Mouse (Mus musculus) heart, embryonic 13.5 days (tissue): ENCODE data around the gene Nprl3. TPM values are rescaled to one million over a fixed set of nuclear protein-coding genes. Genes with fewer than 3 reads are reported as not detected.

Source experiments
- ATAC-seq: fragments of 200-750 bp; cut with Nextera tagmentation; 2 replicates; pipeline ENCODE4 v1.8.0; 2017; ENCODE audit warnings: moderate TSS enrichment; ENCODE audit not compliant: insufficient number of reproducible peaks, low FRiP score, low TSS enrichment; ENCODE audit errors: extremely low read depth
- H3K27ac ChIP-seq: fragments of 300-500 bp; sonication (generic); replicated peaks from 2 replicates; pipeline ENCODE4 v1.5.1; 2015; ENCODE audit warnings: moderate library complexity, mild to moderate bottlenecking, inconsistent platforms
- H3K27me3 ChIP-seq: fragments of 300-500 bp; sonication (generic); replicated peaks from 2 replicates; pipeline ENCODE4 v1.6.1; 2015; ENCODE audit warnings: mild to moderate bottlenecking, inconsistent platforms
- H3K36me3 ChIP-seq: fragments of 300-500 bp; sonication (generic); 2 replicates; pipeline ENCODE4 v1.6.1; 2015; ENCODE audit warnings: mild to moderate bottlenecking, inconsistent platforms
- H3K4me1 ChIP-seq: fragments of 300-500 bp; sonication (generic); 2 replicates; pipeline ENCODE4 v1.6.1; 2015; ENCODE audit warnings: inconsistent platforms
- H3K4me2 ChIP-seq: fragments of 300-500 bp; sonication (generic); 2 replicates; pipeline ENCODE4 v1.6.1; 2015; ENCODE audit warnings: inconsistent platforms, mild to moderate bottlenecking, moderate library complexity
- H3K4me3 ChIP-seq: fragments of 300-500 bp; sonication (generic); 2 replicates; pipeline ENCODE4 v1.5.1; 2015; ENCODE audit warnings: moderate library complexity, mild to moderate bottlenecking, inconsistent platforms
- H3K9ac ChIP-seq: fragments of 300-500 bp; sonication (generic); 2 replicates; pipeline ENCODE4 v1.6.1; 2015; ENCODE audit warnings: inconsistent platforms, mild to moderate bottlenecking, moderate library complexity
- H3K9me3 ChIP-seq: fragments of 300-500 bp; sonication (generic); 2 replicates; pipeline ENCODE4 v1.6.1; 2016; ENCODE audit warnings: inconsistent platforms
- WGBS: fragments of 180-500 bp; shearing (Covaris S2); methylation state at CpG from one replicate; pipeline ENCODE4 v1.1.7; 2015; ENCODE audit warnings: mixed read lengths; 5-methylcytosine and 5-hydroxymethylcytosine counted together
- polyA plus RNA-seq: library from polyadenylated mRNA; unstranded; fragments of >200 nt; fragmentation: Nextera tagmentation; extraction: Ambion mirVana; gene quantifications from 2 replicates; pipeline ENCODE4 v1.2.1, GENCODE M21; 2015

Nprl3 gene
- polyA plus RNA-seq, 1 experiment from 2014 or later, result 34.9 TPM

- peak overlapping the region; percentile 80 for H3K27ac ChIP-seq
These were observed 22.9 kb downstream of the Nprl3 start for GRCm38 (mm10) chr11:32244617-32245016.

DNA sequence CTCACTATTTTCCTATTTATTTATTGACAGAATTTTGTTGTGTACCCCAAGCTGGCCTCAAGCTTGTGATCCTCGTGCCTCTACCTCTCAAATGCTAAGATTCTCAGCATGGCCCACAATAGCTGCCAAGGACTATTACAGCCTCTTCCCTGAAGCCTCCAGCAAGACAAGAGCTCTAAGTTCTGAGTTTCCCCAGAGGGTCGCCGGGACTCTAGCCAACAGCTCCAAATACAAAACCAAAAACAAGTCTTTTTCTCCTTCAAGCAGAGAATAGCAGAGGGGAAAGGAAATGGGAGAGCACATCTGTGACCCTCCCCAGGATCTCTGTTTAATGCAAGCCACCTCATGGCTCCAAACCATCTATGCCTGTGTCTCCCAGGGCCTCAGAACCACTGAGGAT lies 23.4 kb downstream of the Nprl3 start:
- no peak overlapping the region for H3K4me3 ChIP-seq
- WGBS, result 73% methylated on average over 3 of the region's 3 CpGs
- H3K27ac ChIP-seq, result peak overlapping the region; percentile 80
- H3K36me3 ChIP-seq, result peaks cover 83% of the 10 kb centered on the region
- H3K27me3 ChIP-seq, result no peaks in the 10 kb centered on the region
- peak overlapping the region; percentile 28 for H3K4me2 ChIP-seq
- no peak for ATAC-seq
- H3K4me1 ChIP-seq, result peaks cover 23% of the 10 kb centered on the region
- H3K9ac ChIP-seq, result peak overlapping the region; percentile 54; the same call in 1 of the 2 replicates
- H3K9me3 ChIP-seq, result no peaks in the 10 kb centered on the region

More at GRCm38 (mm10) chr11:32244617-32245016, 22.9 kb downstream of the Nprl3 start:
- Histone ChIP-seq H3K27me3 (no peaks in the 10 kb centered on the region), H3K4me3 (no peak overlapping the region), H3K36me3 (peaks cover 83% of the 10 kb centered on the region), H3K9me3 (no peaks in the 10 kb centered on the region), H3K4me2 (peak overlapping the region; percentile 28; the same call in 1 of the 2 replicates), H3K4me1 (peaks cover 23% of the 10 kb centered on the region), H3K9ac (peak overlapping the region; percentile 33)
- WGBS, result 82% methylated on average over 1 of the region's 1 CpGs
- ATAC-seq, result no peak

- Histone ChIP-seq H3K4me3 (no peak overlapping the region), H3K27me3 (no peaks in the 10 kb centered on the region), H3K4me1 (peaks cover 23% of the 10 kb centered on the region), H3K9ac (peak overlapping the region; percentile 54; the same call in 1 of the 2 replicates), H3K4me2 (peak overlapping the region; percentile 28), H3K36me3 (peaks cover 83% of the 10 kb centered on the region), H3K9me3 (no peaks in the 10 kb centered on the region), H3K27ac (peak overlapping the region; percentile 80)
- no peak for ATAC-seq
- 46% methylated on average over 7 of the region's 7 CpGs for WGBS
These were observed 24.1 kb downstream of the Nprl3 start for GRCm38 (mm10) chr11:32243205-32243955.

GRCm38 (mm10) chr11:32242209-32242608 lies 25.3 kb downstream of the Nprl3 start:
- Histone ChIP-seq H3K36me3 (peaks cover 77% of the 10 kb centered on the region), H3K27ac (0 out of 2 replicates have a peak overlapping the region, but pooled peaks have one; percentile 80)

GRCm38 (mm10) chr11:32241391-32241790 lies 26.1 kb downstream of the Nprl3 start:
- H3K36me3 ChIP-seq, result peaks cover 77% of the 10 kb centered on the region
- peaks cover 40% of the 10 kb centered on the region for H3K4me1 ChIP-seq
- ATAC-seq, result no peak
- H3K27ac ChIP-seq, result no peak overlapping the region
- no peak overlapping the region for H3K4me3 ChIP-seq
- H3K4me2 ChIP-seq, result no peak overlapping the region
- H3K9me3 ChIP-seq, result no peaks in the 10 kb centered on the region
- no peak overlapping the region for H3K9ac ChIP-seq
- no peaks in the 10 kb centered on the region for H3K27me3 ChIP-seq

More at GRCm38 (mm10) chr11:32242209-32242608, 25.3 kb downstream of the Nprl3 start:
- ATAC-seq, result no peak
- WGBS, result 79% methylated on average over 3 of the region's 3 CpGs
- Histone ChIP-seq H3K9ac (0 out of 2 replicates have a peak overlapping the region, but pooled peaks have one; percentile 19), H3K4me2 (peak overlapping the region; percentile 0; the same call in 1 of the 2 replicates), H3K9me3 (no peaks in the 10 kb centered on the region), H3K27me3 (no peaks in the 10 kb centered on the region), H3K4me1 (peaks cover 32% of the 10 kb centered on the region), H3K4me3 (no peak overlapping the region)

DNA sequence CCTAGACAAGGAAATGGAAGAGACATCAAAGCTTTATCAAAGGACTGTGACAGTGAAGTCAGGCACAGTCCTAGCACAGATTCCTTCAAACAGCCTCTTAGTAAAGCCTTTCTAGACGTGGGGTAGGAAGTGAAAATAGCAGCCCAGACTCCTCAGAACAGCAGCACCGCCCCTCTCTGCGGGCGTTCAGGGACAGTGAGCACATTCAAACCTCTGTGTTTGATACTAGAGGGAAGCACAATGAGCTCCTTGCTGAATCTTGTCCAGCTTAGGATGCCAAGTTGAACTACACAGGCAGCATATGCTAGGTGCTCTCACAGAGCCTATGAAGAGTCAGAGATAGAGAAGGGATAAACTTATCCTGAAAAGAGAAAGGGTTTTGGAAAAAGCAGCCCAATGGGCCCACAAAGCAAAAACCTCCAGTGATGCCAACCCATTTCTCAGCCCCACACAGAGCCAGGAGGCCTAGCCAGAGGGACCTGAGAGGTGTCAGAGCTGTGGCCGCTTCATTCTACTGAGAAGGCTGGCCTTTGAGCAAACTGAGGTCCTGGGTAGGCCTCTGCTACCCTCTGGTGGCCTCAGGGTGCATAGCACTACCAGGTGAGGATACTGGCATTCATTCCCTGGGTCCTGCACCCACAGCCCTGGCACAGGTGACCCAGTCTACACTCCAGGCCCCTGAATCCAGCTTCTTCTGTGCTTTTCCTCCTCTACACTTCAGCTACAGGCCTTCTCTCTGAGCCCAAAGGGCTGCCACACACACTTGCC lies 29.2 kb downstream of the Nprl3 start:
- 69% methylated on average over 5 of the region's 5 CpGs for WGBS
- Histone ChIP-seq H3K27ac (no peak overlapping the region; the same call in 1 of the 2 replicates), H3K9ac (no peak overlapping the region), H3K9me3 (no peaks in the 10 kb centered on the region), H3K4me1 (peaks cover 43% of the 10 kb centered on the region), H3K4me2 (peak overlapping the region; percentile 33; the same call in 1 of the 2 replicates), H3K36me3 (peaks cover 75% of the 10 kb centered on the region), H3K4me3 (no peak overlapping the region), H3K27me3 (no peaks in the 10 kb centered on the region)
- peak; percentile 37; the same call in 1 of the 2 replicates for ATAC-seq

DNA sequence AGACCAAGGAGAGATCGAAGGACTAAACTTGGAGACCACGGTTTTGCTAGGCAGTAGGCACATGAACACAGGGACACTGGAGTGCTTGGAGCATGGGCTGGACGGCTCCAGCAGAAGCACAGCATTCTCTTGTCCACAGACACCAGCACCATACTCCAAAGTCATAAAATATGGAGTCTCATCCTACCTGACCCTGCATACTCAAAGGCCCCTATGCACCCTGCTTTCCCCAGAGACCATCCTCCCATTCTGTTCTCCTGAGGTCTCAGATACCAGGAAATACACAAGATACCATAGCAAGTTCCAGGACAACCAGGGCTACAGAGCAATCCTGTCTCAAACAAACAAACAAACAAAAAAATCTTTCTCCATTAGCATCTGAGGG lies 30.1 kb downstream of the Nprl3 start:
- H3K36me3 ChIP-seq, result peaks cover 82% of the 10 kb centered on the region
- no peak overlapping the region for H3K4me3 ChIP-seq
- no peaks in the 10 kb centered on the region for H3K27me3 ChIP-seq
- peaks cover 36% of the 10 kb centered on the region for H3K4me1 ChIP-seq
- H3K27ac ChIP-seq, result no peak overlapping the region
- H3K9me3 ChIP-seq, result no peaks in the 10 kb centered on the region
- H3K4me2 ChIP-seq, result no peak overlapping the region
- 85% methylated on average over 3 of the region's 3 CpGs for WGBS
- H3K9ac ChIP-seq, result no peak overlapping the region
- ATAC-seq, result no peak

GRCm38 (mm10) chr11:32236712-32237410 lies 30.6 kb downstream of the Nprl3 start:
- peaks cover 82% of the 10 kb centered on the region for H3K36me3 ChIP-seq
- no peak overlapping the region for H3K4me3 ChIP-seq
- H3K27ac ChIP-seq, result no peak overlapping the region
- no peaks in the 10 kb centered on the region for H3K9me3 ChIP-seq
- peaks cover 36% of the 10 kb centered on the region for H3K4me1 ChIP-seq
- no peaks in the 10 kb centered on the region for H3K27me3 ChIP-seq
- ATAC-seq, result no peak
- 60% methylated on average over 9 of the region's 9 CpGs for WGBS
- no peak overlapping the region for H3K4me2 ChIP-seq
- H3K9ac ChIP-seq, result peak overlapping the region; percentile 42; the same call in 1 of the 2 replicates

DNA sequence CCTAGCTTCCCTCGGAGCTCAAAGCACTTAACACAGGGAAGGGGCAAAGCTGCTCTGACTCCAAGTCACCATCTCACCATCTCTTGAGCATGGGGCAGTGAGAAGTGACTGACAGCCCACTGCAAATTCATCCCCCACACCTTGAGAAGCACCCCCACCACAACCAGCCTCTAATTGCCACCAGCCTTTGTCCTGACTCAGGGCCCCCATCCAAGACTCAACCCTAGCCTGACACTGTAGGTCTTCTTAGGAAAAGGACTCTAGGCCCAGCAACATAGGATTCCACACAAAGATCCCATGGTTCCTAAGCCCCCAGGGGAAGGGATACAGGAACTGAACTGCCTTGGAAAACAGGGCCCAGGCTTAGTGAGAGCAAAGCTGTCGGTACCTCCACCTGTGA lies 31.4 kb downstream of the Nprl3 start:
- Histone ChIP-seq H3K27me3 (no peaks in the 10 kb centered on the region), H3K4me1 (peaks cover 36% of the 10 kb centered on the region), H3K36me3 (peaks cover 82% of the 10 kb centered on the region), H3K4me3 (no peak overlapping the region), H3K27ac (peak overlapping the region; percentile 32; the same call in 1 of the 2 replicates), H3K4me2 (no peak overlapping the region), H3K9ac (peak overlapping the region; percentile 42; the same call in 1 of the 2 replicates), H3K9me3 (no peaks in the 10 kb centered on the region)
- no peak for ATAC-seq
- 64% methylated on average over 2 of the region's 2 CpGs for WGBS

DNA sequence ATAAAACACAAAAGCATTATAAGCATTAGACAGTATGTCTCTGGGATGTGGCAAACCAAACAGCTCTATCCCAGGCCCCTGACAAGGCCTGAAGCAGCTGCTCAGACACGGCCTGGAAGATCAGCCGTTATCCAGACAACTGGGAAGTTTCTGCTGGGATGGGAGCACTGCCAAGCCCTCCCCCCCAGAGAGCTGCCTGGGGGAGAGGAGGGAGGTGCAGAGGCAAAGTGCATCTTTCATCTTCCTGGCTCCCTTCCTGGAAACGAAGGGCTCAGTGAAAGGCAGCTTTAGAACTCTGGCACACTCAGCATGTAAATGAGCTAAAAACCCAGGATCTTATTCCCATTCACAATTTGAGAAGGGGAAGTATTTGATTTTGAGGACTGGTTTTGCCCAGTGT lies 31.9 kb downstream of the Nprl3 start:
- 38% methylated on average over 3 of the region's 3 CpGs for WGBS
- 0 out of 2 replicates have a peak overlapping the region, but pooled peaks have one; percentile 52 for H3K9ac ChIP-seq
- peak overlapping the region; percentile 51 for H3K27ac ChIP-seq
- H3K4me3 ChIP-seq, result no peak overlapping the region
- H3K4me2 ChIP-seq, result no peak overlapping the region
- peaks cover 36% of the 10 kb centered on the region for H3K4me1 ChIP-seq
- no peaks in the 10 kb centered on the region for H3K27me3 ChIP-seq
- no peaks in the 10 kb centered on the region for H3K9me3 ChIP-seq
- H3K36me3 ChIP-seq, result peaks cover 82% of the 10 kb centered on the region
- no peak for ATAC-seq
